Mouse (Mus musculus): ENCODE data around the gene Tmem41b. TPM values are rescaled to one million over a fixed set of nuclear protein-coding genes. Genes with fewer than 3 reads are reported as not detected.
"Not testable (repeated sequence)": the region's sequence is repeated elsewhere in the genome, so short reads cannot be mapped to it uniquely, and the experiment has no call there.

Gene Tmem41b
- total RNA-seq (2014; fragmentation: Nextera tagmentation): 68.5 and 78.6 TPM in 2 replicates
- total RNA-seq (2017): 96.3 and 105 TPM in 2 replicates
- polyA plus RNA-seq (2012): 20.3 and 22.7 TPM in 2 replicates

- not testable (repeated sequence) for H3K27me3 ChIP-seq (ENCODE audit: insufficient read depth, low read length); ATAC-seq (ENCODE audit: extremely low read depth, insufficient number of reproducible peaks, low FRiP score, poor library complexity, severe bottlenecking); H3K9me3 ChIP-seq (replicated peaks); DNase-seq (ENCODE audit: low spot score)
- H3K36me3 ChIP-seq (replicated peaks): peaks cover 22% of the 10 kb centered on the region
- peak within 1 kb of the TSS; percentile 79 for H3K4me3 ChIP-seq (ENCODE audit: low read depth, low read length)
- peaks cover 19% of the 10 kb centered on the region for H3K4me1 ChIP-seq (ENCODE audit: insufficient read depth, low read depth, low read length)
These were observed at the start of gene Tmem41b for GRCm38 (mm10) chr7:109986775-109987174. Gene Tmem41b (minus strand): TSS chr7:109986929.

DNA sequence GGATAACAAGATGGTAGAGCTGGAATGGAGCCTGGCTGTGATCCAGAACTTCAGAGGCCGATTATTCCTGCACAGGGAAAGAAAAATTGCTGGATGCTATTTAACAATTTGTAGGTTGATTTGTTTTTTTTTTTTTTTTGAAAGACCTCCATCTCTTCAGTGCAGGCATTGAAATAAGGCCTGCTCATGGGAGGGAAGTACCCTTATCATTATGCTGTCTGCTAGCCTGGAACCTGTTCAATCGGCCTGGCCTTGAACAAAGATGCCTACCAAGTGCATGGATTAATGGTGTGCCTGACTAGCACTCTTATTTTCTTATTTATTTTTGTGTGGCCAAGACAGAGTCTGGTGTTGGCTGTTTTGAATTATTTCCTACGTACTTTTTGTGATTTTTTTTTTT, 43.6 kb upstream of the Tmem41b start:
- Histone ChIP-seq H3K36me3 (replicated peaks) (peaks cover 78% of the 10 kb centered on the region), H3K4me1 (ENCODE audit: insufficient read depth, low read depth, low read length) (peaks cover 5% of the 10 kb centered on the region; the same call in 1 of the 2 replicates), H3K27me3 (ENCODE audit: insufficient read depth, low read length) (no peaks in the 10 kb centered on the region), H3K9me3 (replicated peaks) (no peaks in the 10 kb centered on the region), H3K4me3 (ENCODE audit: low read depth, low read length) (no peak overlapping the region)
- DNase-seq (ENCODE audit: low spot score) (no peak), ATAC-seq (ENCODE audit: extremely low read depth, insufficient number of reproducible peaks, low FRiP score, poor library complexity, severe bottlenecking) (no peak)
- TF ChIP-seq GATA1 (IDR thresholded peaks at IDR 0.05; ENCODE audit: borderline replicate concordance, low read length): no peak

DNA sequence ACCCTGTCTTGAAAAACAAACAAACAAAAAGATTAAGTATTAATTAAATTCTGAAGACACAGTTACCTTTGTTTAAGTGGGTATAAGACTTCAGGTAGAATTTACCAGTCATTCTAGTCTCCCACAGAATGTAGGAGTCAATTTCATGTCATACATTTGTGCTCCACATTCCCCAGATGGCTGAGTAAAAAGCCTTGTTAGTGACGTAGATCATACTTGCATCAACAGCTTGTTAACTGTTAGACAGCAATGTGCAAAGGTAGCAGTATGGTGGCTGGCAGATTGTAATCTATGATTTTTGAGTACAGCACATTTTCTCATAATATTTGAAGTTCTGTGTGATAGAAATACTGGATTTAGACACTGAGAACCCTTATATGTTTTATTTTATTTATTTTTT, 42.1 kb upstream of the Tmem41b start:
- H3K9me3 ChIP-seq (replicated peaks): no peaks in the 10 kb centered on the region
- no peaks in the 10 kb centered on the region for H3K27me3 ChIP-seq (ENCODE audit: insufficient read depth, low read length)
- no peak for ATAC-seq (ENCODE audit: extremely low read depth, insufficient number of reproducible peaks, low FRiP score, poor library complexity, severe bottlenecking)
- TF ChIP-seq GATA1 (IDR thresholded peaks at IDR 0.05; ENCODE audit: borderline replicate concordance, low read length): no peak
- no peak for TF ChIP-seq TAL1 (conservative IDR thresholded peaks at IDR 0.05; ENCODE audit: low read depth, low read length)
- TF ChIP-seq GATA2 (IDR thresholded peaks at IDR 0.05; ENCODE audit: borderline replicate concordance, low read depth, low read length): no peak
- no peak for TF ChIP-seq CTCF (IDR thresholded peaks at IDR 0.05; ENCODE audit: low read depth, low read length)
- no peak for TF ChIP-seq POLR2AphosphoS5 (IDR thresholded peaks at IDR 0.05; ENCODE audit: insufficient replicate concordance, low read depth, low read length)
- H3K4me1 ChIP-seq (ENCODE audit: insufficient read depth, low read depth, low read length): peaks cover 8% of the 10 kb centered on the region; the same call in 1 of the 2 replicates
- no peak overlapping the region for H3K4me3 ChIP-seq (ENCODE audit: low read depth, low read length)
- H3K36me3 ChIP-seq (replicated peaks): peaks cover 75% of the 10 kb centered on the region
- no peak for DNase-seq (ENCODE audit: low spot score)

DNA sequence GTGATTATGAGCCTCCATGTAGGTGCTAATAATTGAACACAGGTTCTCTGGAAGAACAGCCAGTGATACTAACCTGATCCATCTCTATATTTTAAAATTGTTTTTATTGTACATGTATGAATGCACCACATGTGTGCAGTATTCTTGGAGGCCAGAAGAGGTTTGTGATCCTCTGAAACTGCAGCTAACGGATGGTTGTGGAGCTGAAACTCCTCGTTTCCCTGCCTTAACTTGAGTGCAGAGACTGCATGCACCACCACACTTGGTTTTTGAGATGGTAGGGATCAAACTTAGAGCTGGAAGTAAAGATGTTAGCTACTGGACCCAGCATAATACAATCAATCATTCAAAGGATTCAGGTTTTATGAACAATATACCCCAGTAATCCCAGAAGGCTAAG, 39.9 kb upstream of the Tmem41b start:
- Histone ChIP-seq H3K36me3 (replicated peaks) (peaks cover 67% of the 10 kb centered on the region), H3K9me3 (replicated peaks) (no peaks in the 10 kb centered on the region), H3K4me3 (ENCODE audit: low read depth, low read length) (no peak overlapping the region), H3K27me3 (ENCODE audit: insufficient read depth, low read length) (no peaks in the 10 kb centered on the region), H3K4me1 (ENCODE audit: insufficient read depth, low read depth, low read length) (peaks cover 18% of the 10 kb centered on the region; the same call in 1 of the 2 replicates)
- TF ChIP-seq CTCF (IDR thresholded peaks at IDR 0.05; ENCODE audit: low read depth, low read length) (no peak), GATA2 (IDR thresholded peaks at IDR 0.05; ENCODE audit: borderline replicate concordance, low read depth, low read length) (no peak), GATA1 (IDR thresholded peaks at IDR 0.05; ENCODE audit: borderline replicate concordance, low read length) (no peak), POLR2AphosphoS5 (IDR thresholded peaks at IDR 0.05; ENCODE audit: insufficient replicate concordance, low read depth, low read length) (no peak), TAL1 (conservative IDR thresholded peaks at IDR 0.05; ENCODE audit: low read depth, low read length) (no peak)
- no peak for DNase-seq (ENCODE audit: low spot score)
- no peak for ATAC-seq (ENCODE audit: extremely low read depth, insufficient number of reproducible peaks, low FRiP score, poor library complexity, severe bottlenecking)

GRCm38 (mm10) chr7:110023553-110023952, 36.8 kb upstream of the Tmem41b start:
- no peak for TF ChIP-seq GATA1 (IDR thresholded peaks at IDR 0.05; ENCODE audit: borderline replicate concordance, low read length)
- no peak for TF ChIP-seq TAL1 (conservative IDR thresholded peaks at IDR 0.05; ENCODE audit: low read depth, low read length)
- no peak for TF ChIP-seq POLR2AphosphoS5 (IDR thresholded peaks at IDR 0.05; ENCODE audit: insufficient replicate concordance, low read depth, low read length)
- no peak for TF ChIP-seq GATA2 (IDR thresholded peaks at IDR 0.05; ENCODE audit: borderline replicate concordance, low read depth, low read length)
- TF ChIP-seq CTCF (IDR thresholded peaks at IDR 0.05; ENCODE audit: low read depth, low read length): no peak
- Histone ChIP-seq H3K27me3 (ENCODE audit: insufficient read depth, low read length) (no peaks in the 10 kb centered on the region), H3K9me3 (replicated peaks) (no peaks in the 10 kb centered on the region), H3K4me1 (ENCODE audit: insufficient read depth, low read depth, low read length) (peaks cover 18% of the 10 kb centered on the region; the same call in 1 of the 2 replicates), H3K4me3 (ENCODE audit: low read depth, low read length) (no peak overlapping the region), H3K36me3 (replicated peaks) (peaks cover 41% of the 10 kb centered on the region)
- ATAC-seq (ENCODE audit: extremely low read depth, insufficient number of reproducible peaks, low FRiP score, poor library complexity, severe bottlenecking): no peak
- no peak for DNase-seq (ENCODE audit: low spot score)

DNA sequence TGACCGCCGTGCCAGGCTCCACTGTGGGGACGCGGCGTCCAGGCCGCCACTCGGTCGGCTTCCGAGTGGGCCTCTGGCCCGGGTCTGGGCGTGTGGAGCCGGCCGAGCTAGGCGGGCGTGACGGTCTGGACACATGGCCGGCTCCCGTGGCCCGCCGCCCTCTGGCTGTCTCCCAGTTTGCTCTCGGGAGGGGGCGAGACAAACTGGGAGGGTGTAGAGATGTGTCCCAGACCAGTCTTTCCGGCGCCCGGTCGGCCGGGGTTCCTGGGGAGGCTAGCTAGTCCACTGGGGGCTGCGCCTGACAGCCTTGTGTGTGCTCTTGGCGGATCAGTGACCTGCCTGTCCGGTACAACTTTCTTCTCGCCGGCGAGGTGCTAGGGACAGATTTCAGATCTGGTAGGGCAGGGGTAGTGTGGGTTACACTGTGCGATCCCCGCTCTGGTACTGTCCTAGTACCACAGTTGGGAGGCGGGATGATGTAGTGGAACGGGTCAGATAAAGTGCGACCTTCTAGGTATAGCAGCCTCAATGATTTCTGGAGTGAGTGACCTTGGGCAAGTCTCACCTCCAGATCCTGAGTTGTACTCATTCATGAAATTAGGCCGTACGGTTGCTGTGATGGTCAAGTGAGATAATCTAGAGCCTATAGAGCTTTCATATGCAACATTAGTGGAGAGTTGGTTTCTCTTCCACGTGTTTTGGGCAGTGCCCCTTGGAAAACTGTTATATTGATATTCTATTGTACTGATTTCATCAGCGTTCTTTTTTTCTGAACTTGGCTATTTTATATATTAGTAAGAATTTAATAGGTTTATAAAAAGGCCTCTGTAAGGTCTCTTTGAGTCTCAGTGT, 32.1 kb upstream of the Tmem41b start:
- Histone ChIP-seq H3K36me3 (replicated peaks) (peaks cover 13% of the 10 kb centered on the region), H3K4me1 (ENCODE audit: insufficient read depth, low read depth, low read length) (peaks cover 11% of the 10 kb centered on the region; the same call in 1 of the 2 replicates), H3K27me3 (ENCODE audit: insufficient read depth, low read length) (no peaks in the 10 kb centered on the region), H3K9me3 (replicated peaks) (peaks cover 9% of the 10 kb centered on the region), H3K4me3 (ENCODE audit: low read depth, low read length) (peak overlapping the region; percentile 97)
- no peak for TF ChIP-seq GATA1 (IDR thresholded peaks at IDR 0.05; ENCODE audit: borderline replicate concordance, low read length)
- TF ChIP-seq GATA2 (IDR thresholded peaks at IDR 0.05; ENCODE audit: borderline replicate concordance, low read depth, low read length): no peak
- TF ChIP-seq CTCF (IDR thresholded peaks at IDR 0.05; ENCODE audit: low read depth, low read length): no peak
- no peak for TF ChIP-seq POLR2AphosphoS5 (IDR thresholded peaks at IDR 0.05; ENCODE audit: insufficient replicate concordance, low read depth, low read length)
- TF ChIP-seq TAL1 (conservative IDR thresholded peaks at IDR 0.05; ENCODE audit: low read depth, low read length): no peak
- peak; percentile 17; the same call in 1 of the 2 replicates for ATAC-seq (ENCODE audit: extremely low read depth, insufficient number of reproducible peaks, low FRiP score, poor library complexity, severe bottlenecking)
- peak; percentile 24 for DNase-seq (ENCODE audit: low spot score)

Measured in G1E (cell line).